Mouse (Mus musculus) midbrain, embryonic 14.5 days (tissue): ENCODE measurements at regions not wholly inside any gene's neighbourhood (a gene's known extent, or its start where the extent isn't known, plus 50 kb on each side); places are given as distances from the start of the nearest gene placed in this dataset.

Experiments used
- ATAC-seq: fragments of 200-750 bp; cut with Nextera tagmentation; 2 replicates; pipeline ENCODE4 v1.8.0; 2017; ENCODE audit warnings: moderate number of reproducible peaks, moderate library complexity; ENCODE audit not compliant: low FRiP score, low TSS enrichment
- DNase-seq: peaks from one replicate; pipeline ENCODE4 v3.0.0-alpha.2; 2015
- H3K27ac ChIP-seq: fragments of 300-500 bp; sonication (generic); replicated peaks from 2 replicates; pipeline ENCODE4 v1.5.1; 2014; ENCODE audit warnings: mild to moderate bottlenecking, low read depth, low read length, moderate library complexity
- H3K27me3 ChIP-seq: fragments of 300-500 bp; sonication (generic); 2 replicates; pipeline ENCODE4 v1.6.1; 2014; ENCODE audit warnings: low read length, control low read depth, mixed read lengths; ENCODE audit not compliant: control insufficient read depth, insufficient read depth
- H3K36me3 ChIP-seq: fragments of 300-500 bp; sonication (generic); 2 replicates; pipeline ENCODE4 v1.6.1; 2014; ENCODE audit warnings: low read length, control low read depth; ENCODE audit not compliant: control insufficient read depth, insufficient read depth
- H3K4me1 ChIP-seq: fragments of 300-500 bp; sonication (generic); 2 replicates; pipeline ENCODE4 v1.6.1; 2014; ENCODE audit warnings: mild to moderate bottlenecking, antibody characterized with exemption, low read length, control low read depth; ENCODE audit not compliant: control insufficient read depth, insufficient read depth
- H3K4me2 ChIP-seq: fragments of 300-500 bp; sonication (generic); 2 replicates; pipeline ENCODE4 v1.6.1; 2014; ENCODE audit warnings: mild to moderate bottlenecking, low read length, moderate library complexity
- H3K4me3 ChIP-seq: fragments of 300-500 bp; sonication (generic); replicated peaks from 2 replicates; pipeline ENCODE4 v1.5.1; 2014; ENCODE audit warnings: low read depth, low read length
- H3K9ac ChIP-seq: fragments of 300-500 bp; sonication (generic); replicated peaks from 2 replicates; pipeline ENCODE4 v1.6.1; 2014; ENCODE audit warnings: mild to moderate bottlenecking, low read length, moderate library complexity
- H3K9me3 ChIP-seq: fragments of 300-500 bp; sonication (generic); 2 replicates; pipeline ENCODE4 v1.6.1; 2016; ENCODE audit warnings: low read length, control low read depth, mixed read lengths; ENCODE audit not compliant: control insufficient read depth
- WGBS: fragments of 180-500 bp; shearing (Covaris S2); extraction: QIAGEN DNeasy Blood & Tissue Kit; methylation state at CpG from one replicate; pipeline ENCODE4 v1.1.7; 2014; 5-methylcytosine and 5-hydroxymethylcytosine counted together

DNA sequence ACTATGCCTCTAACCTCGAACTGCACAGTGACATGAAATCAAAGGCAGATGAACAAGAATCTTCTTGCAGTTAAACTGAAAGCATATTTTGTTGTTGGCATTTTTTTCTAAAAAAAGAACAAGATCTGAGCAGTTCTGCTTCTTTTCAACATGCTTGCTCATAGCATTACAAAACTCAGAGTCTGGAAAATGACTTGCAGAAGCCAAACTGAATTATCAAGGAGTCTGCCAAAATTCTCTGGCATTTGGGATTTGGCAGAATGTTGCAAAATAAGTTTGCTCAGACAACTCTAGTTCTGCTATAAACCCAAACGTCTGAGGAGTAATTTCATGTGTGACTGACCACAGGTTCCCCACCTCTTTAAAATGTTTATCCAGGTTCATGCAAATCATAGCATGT is 907.3 kb upstream of the Gm37988 start:
- Histone ChIP-seq H3K4me2 (no peak overlapping the region), H3K9ac (no peak overlapping the region), H3K4me3 (no peak overlapping the region), H3K27me3 (no peaks in the 10 kb centered on the region), H3K27ac (no peak overlapping the region), H3K9me3 (no peaks in the 10 kb centered on the region), H3K4me1 (no peaks in the 10 kb centered on the region), H3K36me3 (no peaks in the 10 kb centered on the region)
- no peak for ATAC-seq
- WGBS, result 60% methylated on average over 2 of the region's 2 CpGs
- no peak for DNase-seq

DNA sequence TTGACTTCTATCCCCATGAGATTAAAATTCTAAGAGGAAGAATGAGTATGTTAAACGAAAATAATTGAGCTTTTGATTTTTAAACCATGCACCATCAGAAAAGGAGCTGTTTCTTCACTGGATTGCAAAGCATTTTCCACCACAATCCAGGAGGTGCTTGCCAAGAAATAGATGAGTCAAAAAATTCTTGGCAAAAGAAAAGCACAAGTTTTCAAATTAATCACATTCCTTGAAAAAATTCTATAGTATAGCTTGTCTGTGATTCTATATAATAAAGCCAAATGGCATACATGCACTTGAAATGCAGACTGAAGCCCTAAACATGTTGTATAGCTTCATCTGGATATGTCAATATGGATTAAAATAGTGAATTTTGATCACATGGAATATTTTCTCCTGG is 904.3 kb upstream of the Gm37988 start:
- DNase-seq, result no peak
- H3K27me3 ChIP-seq, result no peaks in the 10 kb centered on the region
- ATAC-seq, result no peak
- no peak overlapping the region for H3K9ac ChIP-seq
- WGBS, result 60% methylated on average over 1 of the region's 1 CpGs
- H3K27ac ChIP-seq, result no peak overlapping the region
- H3K4me1 ChIP-seq, result no peaks in the 10 kb centered on the region
- no peak overlapping the region for H3K4me3 ChIP-seq
- no peak overlapping the region for H3K4me2 ChIP-seq
- H3K36me3 ChIP-seq, result no peaks in the 10 kb centered on the region
- H3K9me3 ChIP-seq, result no peaks in the 10 kb centered on the region

DNA sequence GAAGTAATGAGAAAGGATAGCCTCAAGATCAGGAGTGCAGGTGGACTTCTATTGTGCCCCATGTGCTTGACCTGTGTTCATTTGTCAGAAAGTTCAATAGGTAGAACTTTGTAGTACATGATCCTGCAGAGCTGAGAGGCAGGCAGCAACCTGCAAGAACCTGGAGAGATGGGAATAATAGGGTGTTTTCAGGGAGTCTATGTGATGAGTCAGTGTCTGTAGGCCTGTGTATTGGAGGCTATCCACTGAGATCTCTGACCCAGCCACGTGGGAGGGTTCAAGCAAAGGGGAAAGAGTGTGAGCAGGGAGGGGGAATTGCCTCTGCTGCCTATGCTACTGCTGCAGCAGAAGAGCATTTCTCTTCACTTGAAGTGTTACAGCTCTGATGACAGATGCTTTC is 895.2 kb upstream of the Gm37988 start:
- H3K9ac ChIP-seq, result no peak overlapping the region
- no peak overlapping the region for H3K4me2 ChIP-seq
- H3K36me3 ChIP-seq, result no peaks in the 10 kb centered on the region
- DNase-seq (no peak), ATAC-seq (no peak)
- no peaks in the 10 kb centered on the region for H3K4me1 ChIP-seq
- 40% methylated on average over 1 of the region's 1 CpGs for WGBS
- H3K27ac ChIP-seq, result no peak overlapping the region
- H3K27me3 ChIP-seq, result no peaks in the 10 kb centered on the region
- H3K9me3 ChIP-seq, result no peaks in the 10 kb centered on the region
- no peak overlapping the region for H3K4me3 ChIP-seq

DNA sequence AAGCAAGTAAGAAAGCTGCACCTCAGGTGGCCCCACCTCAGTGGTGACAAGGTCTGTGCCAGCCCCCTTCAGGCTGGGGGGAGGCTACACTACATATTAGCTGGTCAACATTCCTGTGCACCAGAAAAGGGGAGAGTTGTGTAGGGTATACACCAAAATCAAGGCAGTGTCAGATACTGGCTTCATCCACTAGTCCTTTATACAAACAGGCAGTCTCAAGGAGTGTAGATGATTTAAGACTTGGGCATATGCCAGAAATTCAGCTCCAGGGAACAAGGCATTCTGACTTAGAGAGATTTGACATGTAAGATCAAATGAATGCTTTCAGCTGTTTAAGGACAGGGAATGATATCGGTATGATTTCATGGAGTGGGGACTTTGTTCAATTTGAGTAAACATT is 894.1 kb upstream of the Gm37988 start:
- no peak overlapping the region for H3K9ac ChIP-seq
- no peaks in the 10 kb centered on the region for H3K4me1 ChIP-seq
- H3K4me2 ChIP-seq, result no peak overlapping the region
- DNase-seq, result peak; percentile 36
- WGBS, result 26% methylated on average over 1 of the region's 1 CpGs
- no peaks in the 10 kb centered on the region for H3K9me3 ChIP-seq
- H3K4me3 ChIP-seq, result no peak overlapping the region
- H3K27me3 ChIP-seq, result no peaks in the 10 kb centered on the region
- 0 out of 2 replicates have a peak, but pooled peaks have one; percentile 48 for ATAC-seq
- H3K36me3 ChIP-seq, result no peaks in the 10 kb centered on the region
- H3K27ac ChIP-seq, result no peak overlapping the region
